Mouse (Mus musculus) midbrain, postnatal 0 days (tissue): Measurements from ENCODE around the gene Olfr729. TPM values are rescaled to one million over a fixed set of nuclear protein-coding genes. Genes with fewer than 3 reads are reported as not detected.

Source experiments
- ATAC-seq: fragments of 200-750 bp; cut with Nextera tagmentation; 2 replicates; pipeline ENCODE4 v1.8.0; 2017; ENCODE audit warnings: moderate number of reproducible peaks, mild to moderate bottlenecking, moderate TSS enrichment, moderate library complexity; ENCODE audit not compliant: low FRiP score
- DNase-seq: peaks from one replicate; pipeline ENCODE4 v3.0.0-alpha.2; 2015; ENCODE audit warnings: low spot score
- H3K27ac ChIP-seq: fragments of 300-500 bp; sonication (generic); 2 replicates; pipeline ENCODE4 v1.5.1; 2014; ENCODE audit warnings: low read depth, mild to moderate bottlenecking, low read length, mixed read lengths
- H3K27me3 ChIP-seq: fragments of 300-500 bp; sonication (generic); 2 replicates; pipeline ENCODE4 v1.6.1; 2014; ENCODE audit warnings: low read length, control low read depth, mixed read lengths; ENCODE audit not compliant: insufficient read depth
- H3K36me3 ChIP-seq: fragments of 300-500 bp; sonication (generic); 2 replicates; pipeline ENCODE4 v1.6.1; 2014; ENCODE audit warnings: low read length, control low read depth, mixed read lengths; ENCODE audit not compliant: insufficient read depth
- H3K4me1 ChIP-seq: fragments of 300-500 bp; sonication (generic); 2 replicates; pipeline ENCODE4 v1.6.1; 2014; ENCODE audit warnings: mild to moderate bottlenecking, control low read depth, antibody characterized with exemption, low read length, mixed read lengths; ENCODE audit not compliant: insufficient read depth
- H3K4me2 ChIP-seq: fragments of 300-500 bp; sonication (generic); 2 replicates; pipeline ENCODE4 v1.6.1; 2014; ENCODE audit warnings: low read depth, mild to moderate bottlenecking, low read length, mixed read lengths; ENCODE audit not compliant: poor library complexity, severe bottlenecking
- H3K4me3 ChIP-seq: fragments of 300-500 bp; sonication (generic); 2 replicates; pipeline ENCODE4 v1.5.1; 2014; ENCODE audit warnings: low read depth, mild to moderate bottlenecking, low read length, moderate library complexity
- H3K9ac ChIP-seq: fragments of 300-500 bp; sonication (generic); replicated peaks from 2 replicates; pipeline ENCODE4 v1.6.1; 2014; ENCODE audit warnings: mild to moderate bottlenecking, low read length, moderate library complexity, mixed read lengths; ENCODE audit not compliant: poor library complexity, severe bottlenecking
- H3K9me3 ChIP-seq: fragments of 300-500 bp; sonication (generic); 2 replicates; pipeline ENCODE4 v1.6.1; 2016; ENCODE audit warnings: low read length, control low read depth
- CTCF ChIP-seq: IDR thresholded peaks from 2 replicates; pipeline ENCODE4 v1.5.1; 2016; ENCODE audit warnings: antibody characterized with exemption, mild to moderate bottlenecking
- WGBS: fragments of 180-500 bp; shearing (Covaris S2); extraction: QIAGEN DNeasy Blood & Tissue Kit; methylation state at CpG from one replicate; pipeline ENCODE4 v1.1.7; 2014; 5-methylcytosine and 5-hydroxymethylcytosine counted together
- polyA plus RNA-seq: library from polyadenylated mRNA; unstranded; fragments of >200 nt; fragmentation: Nextera tagmentation; extraction: Ambion mirVana; gene quantifications from 2 replicates; pipeline ENCODE4 v1.2.1, GENCODE M21; 2015
- total RNA-seq: library from RNA; depleted of rRNA; stranded (reverse); fragments of >200 nt; gene quantifications from 2 replicates; pipeline ENCODE4 v1.2.3, GENCODE M21; 2014; rRNA removed

Gene Olfr729
- not detected in 2 replicates for total RNA-seq
- not detected in 2 replicates for polyA plus RNA-seq

- Histone ChIP-seq H3K4me3 (no peak within 1 kb of the TSS), H3K4me1 (no peaks in the 10 kb centered on the region), H3K4me2 (no peak within 1 kb of the TSS), H3K9ac (no peak within 1 kb of the TSS), H3K9me3 (no peaks in the 10 kb centered on the region), H3K27ac (no peak within 1 kb of the TSS), H3K27me3 (no peaks in the 10 kb centered on the region), H3K36me3 (no peaks in the 10 kb centered on the region)
- DNase-seq (no peak), ATAC-seq (no peak)
- no peak for TF ChIP-seq CTCF
Observed at GRCm38 (mm10) chr14:50152810-50153209, at the start of gene Olfr729. Olfr729 (minus strand) TSS chr14:50152910.

GRCm38 (mm10) chr14:50188098-50188497 lies 35.4 kb upstream of the Olfr729 start, which contains the start of gene Olfr730:
Olfr730 (minus strand) TSS chr14:50188198.
- no peaks in the 10 kb centered on the region for H3K36me3 ChIP-seq
- ATAC-seq (no peak), DNase-seq (no peak)
- H3K4me2 ChIP-seq = no peak within 1 kb of the TSS
- H3K4me1 ChIP-seq = no peaks in the 10 kb centered on the region
- H3K9me3 ChIP-seq = no peaks in the 10 kb centered on the region
- no peak within 1 kb of the TSS for H3K9ac ChIP-seq
- no peaks in the 10 kb centered on the region for H3K27me3 ChIP-seq
- H3K4me3 ChIP-seq = no peak within 1 kb of the TSS
- no peak for TF ChIP-seq CTCF
- H3K27ac ChIP-seq = no peak within 1 kb of the TSS
- WGBS = 51% methylated on average over 1 of the region's 1 CpGs

- H3K27me3 ChIP-seq = no peaks in the 10 kb centered on the region
- H3K9me3 ChIP-seq = no peaks in the 10 kb centered on the region
- no peak for DNase-seq
- TF ChIP-seq CTCF = no peak
- H3K4me3 ChIP-seq = no peak within 1 kb of the TSS
- no peaks in the 10 kb centered on the region for H3K36me3 ChIP-seq
- 88% methylated on average over 5 of the region's 5 CpGs for WGBS
- no peak within 1 kb of the TSS for H3K4me2 ChIP-seq
- ATAC-seq = no peak
- H3K4me1 ChIP-seq = no peaks in the 10 kb centered on the region
- H3K27ac ChIP-seq = no peak within 1 kb of the TSS
- H3K9ac ChIP-seq = no peak within 1 kb of the TSS
Observed at GRCm38 (mm10) chr14:50142580-50142979, 10.1 kb downstream of the Olfr729 start, which contains the start of gene Olfr728. Olfr728 (minus strand) TSS chr14:50142680.

GRCm38 (mm10) chr14:50122886-50123285 lies 29.8 kb downstream of the Olfr729 start, which contains the start of gene Olfr727:
Olfr727 (plus strand) TSS chr14:50123186.
- ATAC-seq (no peak), DNase-seq (no peak)
- H3K36me3 ChIP-seq = no peaks in the 10 kb centered on the region
- TF ChIP-seq CTCF = no peak
- H3K4me3 ChIP-seq = no peak within 1 kb of the TSS
- WGBS = 91% methylated on average over 1 of the region's 1 CpGs
- no peak within 1 kb of the TSS for H3K4me2 ChIP-seq
- H3K9ac ChIP-seq = no peak within 1 kb of the TSS
- no peaks in the 10 kb centered on the region for H3K27me3 ChIP-seq
- H3K27ac ChIP-seq = no peak within 1 kb of the TSS
- no peaks in the 10 kb centered on the region for H3K4me1 ChIP-seq
- no peaks in the 10 kb centered on the region for H3K9me3 ChIP-seq

Other genes starting within 250 kb of the Olfr729 start
- not detected in 2 replicates for gene Olfr723, start 221.1 kb downstream of the Olfr729 start, total RNA-seq
- gene Olfr723, start 221.1 kb downstream of the Olfr729 start, polyA plus RNA-seq = not detected in 2 replicates
- gene Olfr724, start 189.6 kb downstream of the Olfr729 start, total RNA-seq = not detected in 2 replicates
- gene Olfr724, start 189.6 kb downstream of the Olfr729 start, polyA plus RNA-seq = not detected in 2 replicates
- not detected in 2 replicates for gene Olfr725, start 112.5 kb downstream of the Olfr729 start, total RNA-seq
- gene Olfr725, start 112.5 kb downstream of the Olfr729 start, polyA plus RNA-seq = not detected in 2 replicates
- gene Olfr726, start 62.0 kb downstream of the Olfr729 start, total RNA-seq = not detected in 2 replicates
- gene Olfr726, start 62.0 kb downstream of the Olfr729 start, polyA plus RNA-seq = not detected in 2 replicates
- not detected in 2 replicates for gene Olfr727, start 29.7 kb downstream of the Olfr729 start, total RNA-seq
- not detected in 2 replicates for gene Olfr727, start 29.7 kb downstream of the Olfr729 start, polyA plus RNA-seq
- not detected in 2 replicates for gene Olfr728, start 10.2 kb downstream of the Olfr729 start, total RNA-seq
- not detected in 2 replicates for gene Olfr728, start 10.2 kb downstream of the Olfr729 start, polyA plus RNA-seq
- not detected in 2 replicates for gene Olfr730, start 35.3 kb upstream of the Olfr729 start, total RNA-seq
- gene Olfr730, start 35.3 kb upstream of the Olfr729 start, polyA plus RNA-seq = not detected in 2 replicates
- gene Olfr731, start 89.0 kb upstream of the Olfr729 start, total RNA-seq = not detected in 2 replicates
- not detected in 2 replicates for gene Olfr731, start 89.0 kb upstream of the Olfr729 start, polyA plus RNA-seq
- gene Olfr732, start 131.3 kb upstream of the Olfr729 start, total RNA-seq = not detected in 2 replicates
- gene Olfr732, start 131.3 kb upstream of the Olfr729 start, polyA plus RNA-seq = not detected in 2 replicates
- gene Olfr733, start 148.6 kb upstream of the Olfr729 start, total RNA-seq = not detected in 2 replicates
- not detected in 2 replicates for gene Olfr733, start 148.6 kb upstream of the Olfr729 start, polyA plus RNA-seq
- gene Olfr734, start 173.9 kb upstream of the Olfr729 start, total RNA-seq = not detected in 2 replicates
- gene Olfr734, start 173.9 kb upstream of the Olfr729 start, polyA plus RNA-seq = not detected in 2 replicates
- not detected in 2 replicates for gene Olfr735, start 196.0 kb upstream of the Olfr729 start, total RNA-seq
- not detected in 2 replicates for gene Olfr735, start 196.0 kb upstream of the Olfr729 start, polyA plus RNA-seq
- gene Tlr11, start 205.0 kb upstream of the Olfr729 start, total RNA-seq = not detected in 2 replicates
- not detected in 2 replicates for gene Tlr11, start 205.0 kb upstream of the Olfr729 start, polyA plus RNA-seq
- gene Olfr736, start 228.3 kb upstream of the Olfr729 start, total RNA-seq = not detected in 2 replicates
- gene Olfr736, start 228.3 kb upstream of the Olfr729 start, polyA plus RNA-seq = not detected in 2 replicates